Mouse (Mus musculus): Measurements from ENCODE around the gene Igfbp6.
A peak's percentile ranks its signal among the peaks of the same experiment; 100 is the strongest.

The Igfbp6 gene

GRCm38 (mm10) chr15:102108651-102109525 is 35.3 kb upstream of the Igfbp6 start:
- DNase-seq (ENCODE audit: low spot score) = peak; percentile 44

GRCm38 (mm10) chr15:102110271-102110670 is 33.9 kb upstream of the Igfbp6 start:
- no peak for DNase-seq (ENCODE audit: low spot score)

GRCm38 (mm10) chr15:102110701-102111494 is 33.3 kb upstream of the Igfbp6 start:
- no peak for DNase-seq (ENCODE audit: low spot score)

- DNase-seq (ENCODE audit: low spot score) = no peak
Measured at GRCm38 (mm10) chr15:102111495-102111829, 32.7 kb upstream of the Igfbp6 start.

GRCm38 (mm10) chr15:102112181-102112580 is 32.0 kb upstream of the Igfbp6 start:
- DNase-seq (ENCODE audit: low spot score) = no peak

- no peak for DNase-seq (ENCODE audit: low spot score)
Measured at GRCm38 (mm10) chr15:102112827-102113226, 31.3 kb upstream of the Igfbp6 start.

GRCm38 (mm10) chr15:102113674-102114073 is 30.5 kb upstream of the Igfbp6 start:
- no peak for DNase-seq (ENCODE audit: low spot score)

- no peak for DNase-seq (ENCODE audit: low spot score)
Measured at GRCm38 (mm10) chr15:102114651-102115260, 29.4 kb upstream of the Igfbp6 start.

GRCm38 (mm10) chr15:102115731-102116231 is 28.4 kb upstream of the Igfbp6 start:
- no peak for DNase-seq (ENCODE audit: low spot score)

GRCm38 (mm10) chr15:102116753-102117415 is 27.3 kb upstream of the Igfbp6 start:
- DNase-seq (ENCODE audit: low spot score) = no peak

- DNase-seq (ENCODE audit: low spot score) = no peak
Measured at GRCm38 (mm10) chr15:102117461-102118443, 26.4 kb upstream of the Igfbp6 start.

- no peak for DNase-seq (ENCODE audit: low spot score)
Measured at GRCm38 (mm10) chr15:102118591-102118990, 25.6 kb upstream of the Igfbp6 start.

GRCm38 (mm10) chr15:102119121-102119830 is 24.9 kb upstream of the Igfbp6 start:
- no peak for DNase-seq (ENCODE audit: low spot score)

- DNase-seq (ENCODE audit: low spot score) = no peak
Measured at GRCm38 (mm10) chr15:102119831-102120170, 24.4 kb upstream of the Igfbp6 start.

- DNase-seq (ENCODE audit: low spot score) = no peak
Measured at GRCm38 (mm10) chr15:102120530-102120929, 23.6 kb upstream of the Igfbp6 start.

- DNase-seq (ENCODE audit: low spot score) = no peak
Measured at GRCm38 (mm10) chr15:102126303-102126702, 17.9 kb upstream of the Igfbp6 start.

- no peak for DNase-seq (ENCODE audit: low spot score)
Measured at GRCm38 (mm10) chr15:102133314-102133713, 10.8 kb upstream of the Igfbp6 start.

GRCm38 (mm10) chr15:102134709-102135108 is 9.5 kb upstream of the Igfbp6 start:
- no peak for DNase-seq (ENCODE audit: low spot score)

GRCm38 (mm10) chr15:102135522-102136128 is 8.5 kb upstream of the Igfbp6 start:
- DNase-seq (ENCODE audit: low spot score) = no peak

Measured in spleen, adult 12 weeks (tissue).